ENCODE assay signal across 35 mouse cellular contexts in genomic region chr4:134990651-134991050, GRCm38 (mm10).
"Had no signal": no experiment of that assay in that cellular context is flagged by ENCODE, and none has a peak within 500 bp of the region (broad histone marks: within the 10 kb centered on the region; RNA-seq: fewer than 3 reads in every experiment).

No protein-coding gene starts in this region.

- DNase-seq: heart, postnatal 10 days; heart, postnatal 14 days; heart, postnatal 36 days; heart, postnatal 4 days; kidney, adult 11 months; kidney, adult 18-20 months; kidney, adult 2 months; kidney, adult 8-10 months; kidney, adult 9 months; kidney, postnatal 10 days; kidney, postnatal 14 days; kidney, postnatal 25 days; kidney, postnatal 36 days; kidney, postnatal 4 days; layer of hippocampus, adult 9-11 months; layer of hippocampus, postnatal 36 days had no signal

- H3K9me3 ChIP-seq: heart, embryonic 10.5 days; heart, embryonic 12.5 days; heart, embryonic 13.5 days; heart, embryonic 15.5 days; hindbrain, embryonic 10.5 days; hindbrain, embryonic 12.5 days; hindbrain, embryonic 13.5 days; hindbrain, embryonic 15.5 days; intestine, embryonic 15.5 days; kidney, embryonic 15.5 days had no signal

- H3K4me3 ChIP-seq: heart, embryonic 10.5 days; heart, embryonic 12.5 days; heart, embryonic 13.5 days; heart, embryonic 15.5 days; hindbrain, embryonic 10.5 days; hindbrain, embryonic 12.5 days; hindbrain, embryonic 13.5 days; hindbrain, embryonic 15.5 days; intestine, embryonic 15.5 days; kidney, embryonic 15.5 days; layer of hippocampus, adult 2 months had no signal

- H3K4me1 ChIP-seq: heart, embryonic 12.5 days; intestine, embryonic 15.5 days had no signal

- ATAC-seq: hindbrain, embryonic 16.5 days; hindbrain, postnatal 0 days; inflammation-experienced regulatory T-cells, adult 6 months; intestine, embryonic 15.5 days; intestine, embryonic 16.5 days; intestine, postnatal 0 days had no signal

- H3K9ac ChIP-seq: heart, embryonic 12.5 days; heart, embryonic 13.5 days; heart, embryonic 15.5 days; hindbrain, embryonic 12.5 days; hindbrain, embryonic 13.5 days; hindbrain, embryonic 14.5 days; hindbrain, embryonic 15.5 days; intestine, embryonic 15.5 days; kidney, embryonic 15.5 days had no signal

- H3K4me2 ChIP-seq: heart, embryonic 11.5 days; heart, embryonic 12.5 days; heart, embryonic 13.5 days; heart, embryonic 15.5 days; hindbrain, embryonic 12.5 days; hindbrain, embryonic 13.5 days; hindbrain, embryonic 14.5 days; hindbrain, embryonic 15.5 days; intestine, embryonic 15.5 days; kidney, embryonic 15.5 days had no signal

- H3K36me3 ChIP-seq: heart, embryonic 10.5 days; heart, embryonic 12.5 days; heart, embryonic 13.5 days; heart, embryonic 15.5 days; hindbrain, embryonic 10.5 days; hindbrain, embryonic 12.5 days; hindbrain, embryonic 13.5 days; hindbrain, embryonic 15.5 days; intestine, embryonic 15.5 days; kidney, embryonic 15.5 days had no signal

- H3K27ac ChIP-seq: heart, embryonic 10.5 days; heart, embryonic 13.5 days; heart, embryonic 15.5 days; hindbrain, embryonic 10.5 days; hindbrain, embryonic 12.5 days; hindbrain, embryonic 13.5 days; hindbrain, embryonic 14.5 days; hindbrain, embryonic 15.5 days; hindbrain, postnatal 0 days; intestine, embryonic 15.5 days; kidney, embryonic 15.5 days; kidney, postnatal 0 days; layer of hippocampus, adult 2 months had no signal

- H3K27me3 ChIP-seq: hindbrain, embryonic 15.5 days had no signal
